Mouse (Mus musculus): ENCODE results near the gene Phactr3.
"Not testable (repeated sequence)": the region's sequence is repeated elsewhere in the genome, so short reads cannot be mapped to it uniquely, and the experiment has no call there.

Phactr3 gene

GRCm38 (mm10) chr2:178319766-178320165, 201.0 kb downstream of the Phactr3 start:
- in situ Hi-C loops (cut with MboI; ENCODE audit: unreplicated experiment in 2 of 2): no loop called here

- in situ Hi-C loops (cut with MboI; ENCODE audit: unreplicated experiment in 2 of 2): no loop called here
Observed at GRCm38 (mm10) chr2:178321271-178321670, 202.5 kb downstream of the Phactr3 start.

- in situ Hi-C loops (cut with MboI; ENCODE audit: unreplicated experiment in 2 of 2): no loop called here
Observed at GRCm38 (mm10) chr2:178324410-178324809, 205.6 kb downstream of the Phactr3 start.

- in situ Hi-C loops (cut with MboI; ENCODE audit: unreplicated experiment in 2 of 2): no loop called here
Observed at GRCm38 (mm10) chr2:178324818-178325217, 206.0 kb downstream of the Phactr3 start.

- in situ Hi-C loops (cut with MboI; ENCODE audit: unreplicated experiment in 2 of 2): no loop called here
Observed at GRCm38 (mm10) chr2:178326067-178326466, 207.3 kb downstream of the Phactr3 start.

GRCm38 (mm10) chr2:178326750-178327465, 208.1 kb downstream of the Phactr3 start:
- in situ Hi-C loops (cut with MboI; ENCODE audit: unreplicated experiment in 2 of 2): no loop called here

GRCm38 (mm10) chr2:178327466-178328040, 208.8 kb downstream of the Phactr3 start:
- in situ Hi-C loops (cut with MboI; ENCODE audit: unreplicated experiment in 2 of 2): no loop called here

GRCm38 (mm10) chr2:178329551-178329950, 210.8 kb downstream of the Phactr3 start:
- in situ Hi-C loops (cut with MboI; ENCODE audit: unreplicated experiment in 2 of 2): no loop called here

- in situ Hi-C loops (cut with MboI; ENCODE audit: unreplicated experiment in 2 of 2): no loop called here
Observed at GRCm38 (mm10) chr2:178329986-178330385, 211.2 kb downstream of the Phactr3 start.

- in situ Hi-C loops (cut with MboI; ENCODE audit: unreplicated experiment in 2 of 2): no loop called here
Observed at GRCm38 (mm10) chr2:178337878-178338277, 219.1 kb downstream of the Phactr3 start.

- in situ Hi-C loops (cut with MboI; ENCODE audit: unreplicated experiment in 2 of 2): no loop called here
Observed at GRCm38 (mm10) chr2:178339044-178339443, 220.3 kb downstream of the Phactr3 start.

- in situ Hi-C loops (cut with MboI; ENCODE audit: unreplicated experiment in 2 of 2): not testable (repeated sequence)
Observed at GRCm38 (mm10) chr2:178342105-178342504, 223.3 kb downstream of the Phactr3 start.

- in situ Hi-C loops (cut with MboI; ENCODE audit: unreplicated experiment in 2 of 2): no loop called here
Observed at GRCm38 (mm10) chr2:178342597-178342996, 223.8 kb downstream of the Phactr3 start.
